ENCODE assay signal across 8 mouse cellular contexts in genomic region chr5:88566034-88566841, GRCm38 (mm10). TPM values are rescaled to one million over a fixed set of nuclear protein-coding genes. Genes with fewer than 3 reads are reported as not detected.
DNase-seq lines count a peak whose midpoint lies in the region; ATAC-seq lines count a peak whose summit lies in the region.

No protein-coding gene starts in this region.

- H3K27me3 ChIP-seq in hindbrain, embryonic 10.5 days (ENCODE audit: insufficient read depth, poor library complexity, severe bottlenecking) = no peaks in the 10 kb centered on the region

- H3K9me3 ChIP-seq in hindbrain, embryonic 10.5 days = no peaks in the 10 kb centered on the region

- H3K27ac ChIP-seq in hindbrain, embryonic 10.5 days = peak overlapping the region; percentile 96

- peak overlapping the region; percentile 93 for H3K4me3 ChIP-seq in hindbrain, embryonic 10.5 days

- H3K36me3 ChIP-seq in hindbrain, embryonic 10.5 days = peaks cover 22% of the 10 kb centered on the region

- H3K4me1 ChIP-seq in hindbrain, embryonic 10.5 days (replicated peaks) = peaks cover 21% of the 10 kb centered on the region

- WGBS in hindbrain, embryonic 10.5 days = 11% methylated on average over 14 of the region's 14 CpGs

- peak; percentile 24 for ATAC-seq in activated CD4-positive, CD25-positive, alpha-beta regulatory T cell, adult 4 months
- peak; percentile 64 for ATAC-seq in megakaryocyte progenitor cell, adult 5-6 weeks (replicated peaks; ENCODE audit: poor library complexity)

- DNase-seq in kidney, adult 18-20 months = peak; percentile 28
- no peak for DNase-seq in kidney, adult 11 months
- no peak for DNase-seq in hindbrain, embryonic 10.5 days (ENCODE audit: low spot score)
- no peak for DNase-seq in layer of hippocampus, adult 18-20 months (ENCODE audit: low spot score in 2 of 2)
- DNase-seq in B cell, adult 2 months = no peak
- no peak for DNase-seq in cerebellum, postnatal 14 days

RNA-seq across cellular contexts. Expression of gene Rufy3, which starts 1.4 kb away (rescaled TPM):
- polyA plus RNA-seq in activated CD4-positive, CD25-positive, alpha-beta regulatory T cell, adult 4 months (2017; shearing (Covaris generic)) = 1 to 10 TPM; 2.6 to 2.9 TPM
- 50.6 and 103 TPM in 2 replicates for polyA plus RNA-seq in hindbrain, embryonic 10.5 days (2016; fragmentation: Nextera tagmentation; extraction: Ambion mirVana)
- 6.8 and 7.1 TPM in 2 replicates for total RNA-seq in megakaryocyte progenitor cell, adult 5-6 weeks (2015)
- 13.0 and 18.7 TPM in 2 replicates for total RNA-seq in megakaryocyte progenitor cell, adult 5-6 weeks (2017)
- 100 to 1,000 TPM; 159 to 169 TPM for total RNA-seq in layer of hippocampus, adult 18-20 months (2021)

RNA-seq across cellular contexts. Expression of gene Utp3, which starts 12.0 kb away (rescaled TPM):
- polyA plus RNA-seq in activated CD4-positive, CD25-positive, alpha-beta regulatory T cell, adult 4 months (2017; shearing (Covaris generic)) = 100 to 1,000 TPM in 1 of 2 experiments, 10 to 100 TPM in 1; 86.2 to 103 TPM
- polyA plus RNA-seq in hindbrain, embryonic 10.5 days (2016; fragmentation: Nextera tagmentation; extraction: Ambion mirVana) = 48.2 and 73.7 TPM in 2 replicates
- total RNA-seq in megakaryocyte progenitor cell, adult 5-6 weeks (2015) = 87.9 and 92.8 TPM in 2 replicates
- 55.1 and 71.4 TPM in 2 replicates for total RNA-seq in megakaryocyte progenitor cell, adult 5-6 weeks (2017)
- total RNA-seq in layer of hippocampus, adult 18-20 months (2021) = 10 to 100 TPM; 29.3 to 30.5 TPM

RNA-seq across cellular contexts. Expression of gene Jchain, which starts 38.5 kb away (rescaled TPM):
- 10 to 100 TPM in 1 of 2 experiments, under 1 TPM in 1; 0.24 to 55.3 TPM for polyA plus RNA-seq in activated CD4-positive, CD25-positive, alpha-beta regulatory T cell, adult 4 months (2017; shearing (Covaris generic))
- 0.34 TPM in 1 of 2 replicates, not detected in the other for polyA plus RNA-seq in hindbrain, embryonic 10.5 days (2016; fragmentation: Nextera tagmentation; extraction: Ambion mirVana)
- 1.5 and 2.3 TPM in 2 replicates for total RNA-seq in megakaryocyte progenitor cell, adult 5-6 weeks (2015)
- 0.84 and 3.3 TPM in 2 replicates for total RNA-seq in megakaryocyte progenitor cell, adult 5-6 weeks (2017)
- under 1 TPM; 0.28 to 0.37 TPM for total RNA-seq in layer of hippocampus, adult 18-20 months (2021)

Comparison
In these comparisons a context has a peak if more than half of its experiments do, and no peak if none do; other contexts are left out.
1. RNA of gene Rufy3, which starts 1.4 kb away (total RNA-seq): 159 to 169 TPM in layer of hippocampus, adult 18-20 months; 6.8 to 18.7 TPM in megakaryocyte progenitor cell, adult 5-6 weeks; every median in the first group is over 4 times any median in the second.